Mouse (Mus musculus): ENCODE results near the gene Mmrn1. TPM values are rescaled to one million over a fixed set of nuclear protein-coding genes. Genes with fewer than 3 reads are reported as not detected.

Mmrn1 gene
- polyA plus RNA-seq, 1 experiment from 2014 or later, result 7.1 TPM

GRCm38 (mm10) chr6:60944178-60944577, 19.4 kb downstream of the Mmrn1 start:
- Histone ChIP-seq H3K27me3 (replicated peaks; ENCODE audit: insufficient read depth, low read length) (no peaks in the 10 kb centered on the region), H3K36me3 (ENCODE audit: insufficient read depth, low read length) (no peaks in the 10 kb centered on the region), H3K27ac (ENCODE audit: low read length) (no peak overlapping the region), H3K4me2 (replicated peaks; ENCODE audit: low read depth, low read length) (peak overlapping the region; percentile 29; the same call in 1 of the 2 replicates), H3K4me3 (ENCODE audit: low read depth, low read length) (no peak overlapping the region), H3K9me3 (ENCODE audit: low read length) (no peaks in the 10 kb centered on the region), H3K4me1 (ENCODE audit: insufficient read depth, low read depth, low read length) (no peaks in the 10 kb centered on the region), H3K9ac (replicated peaks; ENCODE audit: low read depth) (no peak overlapping the region)
- no peak for DNase-seq (ENCODE audit: low spot score)
- WGBS, result 50% methylated on average over 7 of the region's 7 CpGs
- ATAC-seq, result no peak
- TF ChIP-seq EP300 (IDR thresholded peaks at IDR 0.05) (no peak), CTCF (IDR thresholded peaks at IDR 0.05) (no peak)

- peak overlapping the region; percentile 29; the same call in 1 of the 2 replicates for H3K4me2 ChIP-seq (replicated peaks; ENCODE audit: low read depth, low read length)
- no peaks in the 10 kb centered on the region for H3K9me3 ChIP-seq (ENCODE audit: low read length)
- TF ChIP-seq EP300 (IDR thresholded peaks at IDR 0.05), result no peak
- ATAC-seq, result no peak
- H3K4me3 ChIP-seq (ENCODE audit: low read depth, low read length), result 0 out of 2 replicates have a peak overlapping the region, but pooled peaks have one; percentile 12
- H3K27me3 ChIP-seq (replicated peaks; ENCODE audit: insufficient read depth, low read length), result no peaks in the 10 kb centered on the region
- no peaks in the 10 kb centered on the region for H3K4me1 ChIP-seq (ENCODE audit: insufficient read depth, low read depth, low read length)
- H3K36me3 ChIP-seq (ENCODE audit: insufficient read depth, low read length), result no peaks in the 10 kb centered on the region
- H3K27ac ChIP-seq (ENCODE audit: low read length), result no peak overlapping the region
- no peak overlapping the region for H3K9ac ChIP-seq (replicated peaks; ENCODE audit: low read depth)
- WGBS, result 47% methylated on average over 9 of the region's 9 CpGs
- no peak for DNase-seq (ENCODE audit: low spot score)
Measured at GRCm38 (mm10) chr6:60944621-60945020, 19.8 kb downstream of the Mmrn1 start.

GRCm38 (mm10) chr6:60950415-60950814, 25.6 kb downstream of the Mmrn1 start:
- TF ChIP-seq CTCF (IDR thresholded peaks at IDR 0.05), result peak; percentile 70
- TF ChIP-seq EP300 (IDR thresholded peaks at IDR 0.05), result no peak
- no peaks in the 10 kb centered on the region for H3K36me3 ChIP-seq (ENCODE audit: insufficient read depth, low read length)
- H3K27ac ChIP-seq (ENCODE audit: low read length), result no peak overlapping the region
- DNase-seq (ENCODE audit: low spot score) (peak; percentile 25), ATAC-seq (no peak)
- no peak overlapping the region for H3K9ac ChIP-seq (replicated peaks; ENCODE audit: low read depth)
- WGBS, result 58% methylated on average over 3 of the region's 3 CpGs
- H3K4me2 ChIP-seq (replicated peaks; ENCODE audit: low read depth, low read length), result no peak overlapping the region
- no peak overlapping the region for H3K4me3 ChIP-seq (ENCODE audit: low read depth, low read length)
- H3K27me3 ChIP-seq (replicated peaks; ENCODE audit: insufficient read depth, low read length), result no peaks in the 10 kb centered on the region
- no peaks in the 10 kb centered on the region for H3K9me3 ChIP-seq (ENCODE audit: low read length)
- H3K4me1 ChIP-seq (ENCODE audit: insufficient read depth, low read depth, low read length), result no peaks in the 10 kb centered on the region

GRCm38 (mm10) chr6:60961285-60961684, 36.5 kb downstream of the Mmrn1 start:
- no peak for TF ChIP-seq EP300 (IDR thresholded peaks at IDR 0.05)
- TF ChIP-seq CTCF (IDR thresholded peaks at IDR 0.05), result no peak
- Histone ChIP-seq H3K9ac (replicated peaks; ENCODE audit: low read depth) (no peak overlapping the region), H3K27me3 (replicated peaks; ENCODE audit: insufficient read depth, low read length) (no peaks in the 10 kb centered on the region), H3K4me3 (ENCODE audit: low read depth, low read length) (no peak overlapping the region), H3K36me3 (ENCODE audit: insufficient read depth, low read length) (no peaks in the 10 kb centered on the region), H3K9me3 (ENCODE audit: low read length) (no peaks in the 10 kb centered on the region), H3K4me2 (replicated peaks; ENCODE audit: low read depth, low read length) (no peak overlapping the region), H3K27ac (ENCODE audit: low read length) (no peak overlapping the region), H3K4me1 (ENCODE audit: insufficient read depth, low read depth, low read length) (no peaks in the 10 kb centered on the region)
- DNase-seq (ENCODE audit: low spot score) (no peak), ATAC-seq (no peak)
- WGBS, result 77% methylated on average over 2 of the region's 2 CpGs

- Histone ChIP-seq H3K9ac (replicated peaks; ENCODE audit: low read depth) (no peak overlapping the region), H3K27ac (ENCODE audit: low read length) (no peak overlapping the region), H3K4me2 (replicated peaks; ENCODE audit: low read depth, low read length) (no peak overlapping the region), H3K4me3 (ENCODE audit: low read depth, low read length) (no peak overlapping the region), H3K4me1 (ENCODE audit: insufficient read depth, low read depth, low read length) (no peaks in the 10 kb centered on the region), H3K36me3 (ENCODE audit: insufficient read depth, low read length) (no peaks in the 10 kb centered on the region), H3K27me3 (replicated peaks; ENCODE audit: insufficient read depth, low read length) (no peaks in the 10 kb centered on the region), H3K9me3 (ENCODE audit: low read length) (no peaks in the 10 kb centered on the region)
- TF ChIP-seq EP300 (IDR thresholded peaks at IDR 0.05) (no peak), CTCF (IDR thresholded peaks at IDR 0.05) (no peak)
- no peak for DNase-seq (ENCODE audit: low spot score)
- 49% methylated on average over 2 of the region's 2 CpGs for WGBS
- no peak for ATAC-seq
Measured at GRCm38 (mm10) chr6:60961838-60962237, 37.1 kb downstream of the Mmrn1 start.

- TF ChIP-seq CTCF (IDR thresholded peaks at IDR 0.05) (no peak), EP300 (IDR thresholded peaks at IDR 0.05) (no peak)
- Histone ChIP-seq H3K4me2 (replicated peaks; ENCODE audit: low read depth, low read length) (no peak overlapping the region), H3K9ac (replicated peaks; ENCODE audit: low read depth) (no peak overlapping the region), H3K27ac (ENCODE audit: low read length) (no peak overlapping the region), H3K4me3 (ENCODE audit: low read depth, low read length) (no peak overlapping the region), H3K9me3 (ENCODE audit: low read length) (no peaks in the 10 kb centered on the region), H3K27me3 (replicated peaks; ENCODE audit: insufficient read depth, low read length) (no peaks in the 10 kb centered on the region), H3K36me3 (ENCODE audit: insufficient read depth, low read length) (no peaks in the 10 kb centered on the region), H3K4me1 (ENCODE audit: insufficient read depth, low read depth, low read length) (no peaks in the 10 kb centered on the region)
- DNase-seq (ENCODE audit: low spot score) (no peak), ATAC-seq (no peak)
- 47% methylated on average over 2 of the region's 2 CpGs for WGBS
Measured at GRCm38 (mm10) chr6:60962668-60963067, 37.9 kb downstream of the Mmrn1 start.

GRCm38 (mm10) chr6:60963726-60964125, 39.0 kb downstream of the Mmrn1 start:
- Histone ChIP-seq H3K4me2 (replicated peaks; ENCODE audit: low read depth, low read length) (no peak overlapping the region), H3K9ac (replicated peaks; ENCODE audit: low read depth) (no peak overlapping the region), H3K27me3 (replicated peaks; ENCODE audit: insufficient read depth, low read length) (no peaks in the 10 kb centered on the region), H3K9me3 (ENCODE audit: low read length) (no peaks in the 10 kb centered on the region), H3K36me3 (ENCODE audit: insufficient read depth, low read length) (no peaks in the 10 kb centered on the region), H3K4me3 (ENCODE audit: low read depth, low read length) (no peak overlapping the region), H3K4me1 (ENCODE audit: insufficient read depth, low read depth, low read length) (no peaks in the 10 kb centered on the region), H3K27ac (ENCODE audit: low read length) (no peak overlapping the region)
- no peak for DNase-seq (ENCODE audit: low spot score)
- TF ChIP-seq EP300 (IDR thresholded peaks at IDR 0.05) (no peak), CTCF (IDR thresholded peaks at IDR 0.05) (no peak)
- WGBS, result 48% methylated on average over 1 of the region's 1 CpGs
- ATAC-seq, result no peak

Data from lung, postnatal 0 days (tissue).